Mouse (Mus musculus) liver, postnatal 0 days (tissue): ENCODE data around the gene Mcm9. TPM values are rescaled to one million over a fixed set of nuclear protein-coding genes. Genes with fewer than 3 reads are reported as not detected.
A peak's percentile ranks its signal among the peaks of the same experiment; 100 is the strongest.

Experiments used
- ATAC-seq: fragments of 200-750 bp; cut with Nextera tagmentation; 2 replicates; pipeline ENCODE4 v1.8.0; 2017; ENCODE audit warnings: mild to moderate bottlenecking, moderate library complexity
- DNase-seq: peaks from one replicate; pipeline ENCODE4 v3.0.0-alpha.2; 2016
- H3K27ac ChIP-seq: fragments of 300-500 bp; sonication (generic); 2 replicates; pipeline ENCODE4 v1.5.1; 2014; ENCODE audit warnings: antibody characterized with exemption, moderate library complexity, mild to moderate bottlenecking, low read depth
- H3K27me3 ChIP-seq: fragments of 300-500 bp; sonication (generic); 2 replicates; pipeline ENCODE4 v1.6.1; 2014; ENCODE audit warnings: low read length, control low read depth, mixed read lengths; ENCODE audit not compliant: insufficient read depth
- H3K36me3 ChIP-seq: fragments of 300-500 bp; sonication (generic); replicated peaks from 2 replicates; pipeline ENCODE4 v1.6.1; 2014; ENCODE audit warnings: mild to moderate bottlenecking, control low read depth, low read length, moderate library complexity, mixed read lengths; ENCODE audit not compliant: insufficient read depth
- H3K4me1 ChIP-seq: fragments of 300-500 bp; sonication (generic); 2 replicates; pipeline ENCODE4 v1.6.1; 2014; ENCODE audit warnings: antibody characterized with exemption, mild to moderate bottlenecking, control low read depth; ENCODE audit not compliant: insufficient read depth
- H3K4me2 ChIP-seq: fragments of 300-500 bp; sonication (generic); 2 replicates; pipeline ENCODE4 v1.6.1; 2014; ENCODE audit warnings: low read depth, mild to moderate bottlenecking, low read length, moderate library complexity, mixed read lengths
- H3K4me3 ChIP-seq: fragments of 300-500 bp; sonication (generic); 2 replicates; pipeline ENCODE4 v1.5.1; 2014; ENCODE audit warnings: low read depth, low read length
- H3K9ac ChIP-seq: fragments of 300-500 bp; sonication (generic); replicated peaks from 2 replicates; pipeline ENCODE4 v1.6.1; 2014; ENCODE audit warnings: mild to moderate bottlenecking, moderate library complexity
- H3K9me3 ChIP-seq: fragments of 300-500 bp; sonication (generic); 2 replicates; pipeline ENCODE4 v1.6.1; 2016; ENCODE audit warnings: mild to moderate bottlenecking, control low read depth, low read length, mixed read lengths
- CTCF ChIP-seq: sonication (generic); IDR thresholded peaks from 2 replicates; pipeline ENCODE4 v1.5.1; 2016; ENCODE audit warnings: antibody characterized with exemption, low read depth
- EP300 ChIP-seq: IDR thresholded peaks from 2 replicates; pipeline ENCODE4 v1.6.1; 2016; ENCODE audit warnings: antibody characterized with exemption, low read depth, mild to moderate bottlenecking
- WGBS: fragments of 180-500 bp; shearing (Covaris S2); extraction: QIAGEN DNeasy Blood & Tissue Kit; methylation state at CpG from one replicate; pipeline ENCODE4 v1.1.7; 2014; ENCODE audit not compliant: insufficient replicate concordance; 5-methylcytosine and 5-hydroxymethylcytosine counted together
- polyA plus RNA-seq: library from polyadenylated mRNA; unstranded; fragments of >200 nt; fragmentation: Nextera tagmentation; extraction: Ambion mirVana; gene quantifications from 2 replicates; pipeline ENCODE4 v1.2.1, GENCODE M21; 2015

The Mcm9 gene
- polyA plus RNA-seq, 1 experiment from 2014 or later = 3.0 TPM

- Histone ChIP-seq H3K27me3 (no peaks in the 10 kb centered on the region), H3K4me2 (peak overlapping the region; percentile 76), H3K27ac (peak overlapping the region; percentile 95), H3K4me1 (peaks cover 5% of the 10 kb centered on the region; the same call in 1 of the 2 replicates), H3K36me3 (peaks cover 7% of the 10 kb centered on the region), H3K9ac (peak overlapping the region; percentile 80), H3K4me3 (peak overlapping the region; percentile 86), H3K9me3 (no peaks in the 10 kb centered on the region)
- DNase-seq = peak; percentile 100
- no peak for TF ChIP-seq EP300
- TF ChIP-seq CTCF = no peak
- WGBS = under 1% methylated on average over 28 of the region's 35 CpGs
- peak; percentile 95 for ATAC-seq
Measured at GRCm38 (mm10) chr10:53629918-53630250, 355 bp downstream of the Mcm9 start.

- DNase-seq (peak; percentile 94), ATAC-seq (peak; percentile 86)
- peaks cover 5% of the 10 kb centered on the region; the same call in 1 of the 2 replicates for H3K4me1 ChIP-seq
- WGBS = under 1% methylated on average over 58 of the region's 67 CpGs
- peak overlapping the region; percentile 86 for H3K4me3 ChIP-seq
- TF ChIP-seq CTCF (peak; percentile 65), EP300 (no peak)
- H3K27ac ChIP-seq = peak overlapping the region; percentile 95
- peak overlapping the region; percentile 76 for H3K4me2 ChIP-seq
- H3K27me3 ChIP-seq = no peaks in the 10 kb centered on the region
- H3K36me3 ChIP-seq = peaks cover 11% of the 10 kb centered on the region
- H3K9ac ChIP-seq = peak overlapping the region; percentile 80
- H3K9me3 ChIP-seq = no peaks in the 10 kb centered on the region
Measured at GRCm38 (mm10) chr10:53629247-53629917, 857 bp downstream of the Mcm9 start.

- peak; percentile 53 for ATAC-seq
- Histone ChIP-seq H3K36me3 (peaks cover 34% of the 10 kb centered on the region), H3K4me2 (no peak overlapping the region), H3K9ac (no peak overlapping the region), H3K4me3 (no peak overlapping the region), H3K9me3 (no peaks in the 10 kb centered on the region), H3K27me3 (no peaks in the 10 kb centered on the region), H3K4me1 (no peaks in the 10 kb centered on the region), H3K27ac (0 out of 2 replicates have a peak overlapping the region, but pooled peaks have one; percentile 19)
- WGBS = 58% methylated on average over 8 of the region's 8 CpGs
- DNase-seq = no peak
- TF ChIP-seq EP300 (no peak), CTCF (no peak)
Measured at GRCm38 (mm10) chr10:53615850-53616616, 14.2 kb downstream of the Mcm9 start.

- Histone ChIP-seq H3K9me3 (no peaks in the 10 kb centered on the region), H3K4me2 (no peak overlapping the region), H3K4me1 (no peaks in the 10 kb centered on the region), H3K27me3 (no peaks in the 10 kb centered on the region), H3K9ac (no peak overlapping the region), H3K36me3 (peaks cover 45% of the 10 kb centered on the region), H3K4me3 (no peak overlapping the region), H3K27ac (no peak overlapping the region)
- ATAC-seq (no peak), DNase-seq (no peak)
- 40% methylated on average over 1 of the region's 1 CpGs for WGBS
- no peak for TF ChIP-seq CTCF
- TF ChIP-seq EP300 = no peak
Measured at GRCm38 (mm10) chr10:53613955-53614354, 16.3 kb downstream of the Mcm9 start.

- H3K27me3 ChIP-seq = no peaks in the 10 kb centered on the region
- H3K4me2 ChIP-seq = no peak overlapping the region
- 87% methylated on average over 1 of the region's 1 CpGs for WGBS
- no peak for TF ChIP-seq EP300
- TF ChIP-seq CTCF = no peak
- no peaks in the 10 kb centered on the region for H3K9me3 ChIP-seq
- H3K4me3 ChIP-seq = no peak overlapping the region
- H3K36me3 ChIP-seq = peaks cover 58% of the 10 kb centered on the region
- ATAC-seq (no peak), DNase-seq (no peak)
- no peak overlapping the region for H3K9ac ChIP-seq
- H3K4me1 ChIP-seq = no peaks in the 10 kb centered on the region
- no peak overlapping the region for H3K27ac ChIP-seq
Measured at GRCm38 (mm10) chr10:53612172-53612571, 18.1 kb downstream of the Mcm9 start.

- Histone ChIP-seq H3K36me3 (peaks cover 68% of the 10 kb centered on the region), H3K27me3 (no peaks in the 10 kb centered on the region), H3K9ac (no peak overlapping the region), H3K27ac (no peak overlapping the region), H3K4me2 (no peak overlapping the region), H3K4me1 (no peaks in the 10 kb centered on the region), H3K4me3 (no peak overlapping the region), H3K9me3 (no peaks in the 10 kb centered on the region)
- WGBS = 50% methylated on average over 2 of the region's 2 CpGs
- ATAC-seq (no peak), DNase-seq (no peak)
- TF ChIP-seq EP300 = no peak
- TF ChIP-seq CTCF = no peak
Measured at GRCm38 (mm10) chr10:53608274-53608673, 22.0 kb downstream of the Mcm9 start.
